Comparison of ENCODE assay signal across 11 mouse cellular contexts in genomic region chr10:84395885-84396659, GRCm38 (mm10). TPM values are rescaled to one million over a fixed set of nuclear protein-coding genes. Genes with fewer than 3 reads are reported as not detected.
DNase-seq lines count a peak whose midpoint lies in the region; ATAC-seq and TF ChIP-seq lines count a peak whose summit lies in the region.
"Had no signal": no experiment of that assay in that cellular context is flagged by ENCODE, and none has a peak within 500 bp of the region (broad histone marks: within the 10 kb centered on the region; RNA-seq: fewer than 3 reads in every experiment).

No protein-coding gene starts in this region.

- H3K4me2 ChIP-seq in hindbrain, postnatal 0 days (ENCODE audit: low read depth, low read length), result no peak overlapping the region
- H3K4me2 ChIP-seq in neural tube, embryonic 15.5 days, result no peak overlapping the region

- peak; percentile 79 to 82 for DNase-seq in cerebellum, postnatal 10 days
- no peak for DNase-seq in cerebellum, postnatal 36 days
- peak; percentile 67 to 81 for DNase-seq in lung, adult 18-20 months
- DNase-seq in lung, adult 2 months, result no peak
- peak; percentile 42 for DNase-seq in hindbrain, postnatal 0 days (ENCODE audit: low spot score)
- DNase-seq in thymus, postnatal 0 days (ENCODE audit: low spot score), result no peak
- no peak for DNase-seq in left cerebral cortex, adult 9 months (ENCODE audit: low spot score in 2 of 2)
- DNase-seq: B cell, adult 2 months; thymus, postnatal 14 days had no signal

- no peaks in the 10 kb centered on the region for H3K36me3 ChIP-seq in hindbrain, postnatal 0 days (ENCODE audit: insufficient read depth, low read length)
- no peaks in the 10 kb centered on the region for H3K36me3 ChIP-seq in neural tube, embryonic 15.5 days

- H3K9ac ChIP-seq in hindbrain, postnatal 0 days (replicated peaks; ENCODE audit: low read length), result no peak overlapping the region
- H3K9ac ChIP-seq in neural tube, embryonic 15.5 days (replicated peaks), result no peak overlapping the region
- H3K9ac ChIP-seq: liver, embryonic 14.5 days had no signal

- H3K27ac ChIP-seq in hindbrain, postnatal 0 days, result peak overlapping the region; percentile 68
- H3K27ac ChIP-seq in neural tube, embryonic 15.5 days (replicated peaks), result peak overlapping the region; percentile 2; the same call in 1 of the 2 replicates
- H3K27ac ChIP-seq: liver, embryonic 14.5 days had no signal

- no peak overlapping the region for H3K4me3 ChIP-seq in lung, adult 2 months (replicated peaks; ENCODE audit: extremely low read depth, low read depth, low read length)
- no peak overlapping the region for H3K4me3 ChIP-seq in hindbrain, postnatal 0 days (ENCODE audit: low read length)
- H3K4me3 ChIP-seq in neural tube, embryonic 15.5 days (replicated peaks), result no peak overlapping the region

- no peak for TF ChIP-seq CTCF in lung, adult 2 months (IDR thresholded peaks at IDR 0.05; ENCODE audit: insufficient read depth, low read length)
- no peak for TF ChIP-seq CTCF in hindbrain, postnatal 0 days (IDR thresholded peaks at IDR 0.05; ENCODE audit: low read depth)

- TF ChIP-seq POLR2A in lung, adult 2 months (IDR thresholded peaks at IDR 0.05; ENCODE audit: borderline replicate concordance, extremely low read depth, low read depth, low read length), result no peak

- WGBS in lung, adult 2 months, result 57% methylated on average over 8 of the region's 8 CpGs
- 49% methylated on average over 8 of the region's 8 CpGs for WGBS in hindbrain, postnatal 0 days
- WGBS in neural tube, embryonic 15.5 days, result 87% methylated on average over 8 of the region's 8 CpGs

- peaks cover 26% of the 10 kb centered on the region for H3K4me1 ChIP-seq in lung, adult 2 months (ENCODE audit: control insufficient read depth, insufficient read depth, low read length)
- H3K4me1 ChIP-seq in hindbrain, postnatal 0 days (ENCODE audit: insufficient read depth, low read length), result peaks cover 25% of the 10 kb centered on the region
- H3K4me1 ChIP-seq in neural tube, embryonic 15.5 days, result peaks cover 47% of the 10 kb centered on the region

- no peaks in the 10 kb centered on the region for H3K9me3 ChIP-seq in hindbrain, postnatal 0 days (ENCODE audit: low read length)
- H3K9me3 ChIP-seq in neural tube, embryonic 15.5 days (replicated peaks), result no peaks in the 10 kb centered on the region

- ATAC-seq in hindbrain, postnatal 0 days, result no peak
- no peak for ATAC-seq in neural tube, embryonic 15.5 days (ENCODE audit: low FRiP score)

- no peaks in the 10 kb centered on the region for H3K27me3 ChIP-seq in hindbrain, postnatal 0 days (ENCODE audit: insufficient read depth, low read length)
- H3K27me3 ChIP-seq in neural tube, embryonic 15.5 days (replicated peaks), result no peaks in the 10 kb centered on the region

RNA-seq across cellular contexts. Expression of gene Nuak1, which starts 44.3 kb away (rescaled TPM):
- 19.2 and 24.3 TPM in 2 replicates for polyA plus RNA-seq in lung, adult 2 months (2012; rRNA removed)
- total RNA-seq in hindbrain, postnatal 0 days (2014; rRNA removed), result 22.7 and 23.3 TPM in 2 replicates
- 3.0 and 3.1 TPM in 2 replicates for polyA plus RNA-seq in hindbrain, postnatal 0 days (2015; fragmentation: Nextera tagmentation; extraction: Ambion mirVana)
- polyA plus RNA-seq in neural tube, embryonic 15.5 days (2015; fragmentation: Nextera tagmentation; extraction: Ambion mirVana), result 4.1 and 4.8 TPM in 2 replicates
- polyA plus RNA-seq in thymus, postnatal 0 days (2015; fragmentation: Nextera tagmentation; extraction: Ambion mirVana), result 0.50 and 0.73 TPM in 2 replicates

Comparison
In these comparisons a context has a peak if more than half of its experiments do, and no peak if none do; other contexts are left out.
1. DNase-seq: peak in cerebellum, postnatal 10 days (2 of 2), lung, adult 18-20 months (2 of 2) and hindbrain, postnatal 0 days (single experiment); none in cerebellum, postnatal 36 days (0 of 2), lung, adult 2 months (single experiment), thymus, postnatal 0 days (single experiment) and left cerebral cortex, adult 9 months (0 of 2).